Mouse (Mus musculus) liver, embryonic 14.5 days (tissue): ENCODE measurements around the gene Mmp8. TPM values are rescaled to one million over a fixed set of nuclear protein-coding genes. Genes with fewer than 3 reads are reported as not detected.

ENCODE experiments used
- ATAC-seq: fragments of 200-750 bp; cut with Nextera tagmentation; 2 replicates; pipeline ENCODE4 v1.8.0; 2017; ENCODE audit warnings: moderate number of reproducible peaks, mild to moderate bottlenecking, moderate library complexity; ENCODE audit not compliant: insufficient read depth
- DNase-seq, 3 experiments: peaks; one replicate each; pipeline ENCODE4 v3.0.0-alpha.2; 2012 to 2013; ENCODE audit warnings: low read depth in 3 of 3, low spot score in 3 of 3
- H3K27ac ChIP-seq: fragments of 300-500 bp; sonication (generic); 2 replicates; pipeline ENCODE4 v1.5.1; 2014; ENCODE audit warnings: moderate library complexity, mild to moderate bottlenecking, control low read depth, inconsistent platforms
- H3K27me3 ChIP-seq: fragments of 300-500 bp; sonication (generic); 2 replicates; pipeline ENCODE4 v1.6.1; 2014; ENCODE audit warnings: mild to moderate bottlenecking, low read length, moderate library complexity; ENCODE audit not compliant: control insufficient read depth, insufficient read depth
- H3K36me3 ChIP-seq: fragments of 300-500 bp; sonication (generic); replicated peaks from 2 replicates; pipeline ENCODE4 v1.6.1; 2014; ENCODE audit warnings: low read depth; ENCODE audit not compliant: control insufficient read depth, insufficient read depth
- H3K4me1 ChIP-seq, 2 experiments: fragments of 200-500 bp in 1 of 2; fragments of 300-500 bp in 1 of 2; sonication (generic) in 1 of 2; replicated peaks; 2 replicates each; pipeline ENCODE4 v1.6.1; 2012 to 2014; ENCODE audit warnings: antibody characterized with exemption in 1 of 2, inconsistent platforms in 1 of 2, low read length in 1 of 2; ENCODE audit not compliant: control insufficient read depth in 2 of 2, insufficient read depth in 2 of 2
- H3K4me2 ChIP-seq: fragments of 300-500 bp; sonication (generic); 2 replicates; pipeline ENCODE4 v1.6.1; 2014; ENCODE audit warnings: low read depth, mild to moderate bottlenecking, control low read depth, moderate library complexity
- H3K4me3 ChIP-seq, 2 experiments: fragments of 200-500 bp in 1 of 2; fragments of 300-500 bp in 1 of 2; sonication (generic) in 1 of 2; 2 replicates each; pipeline ENCODE4 v1.5.1; 2012 to 2014; ENCODE audit warnings: low read depth in 2 of 2, low read length in 2 of 2, mild to moderate bottlenecking in 2 of 2, control low read depth in 1 of 2, inconsistent platforms in 1 of 2, moderate library complexity in 1 of 2; ENCODE audit not compliant: insufficient read depth in 1 of 2
- H3K9ac ChIP-seq: fragments of 300-500 bp; sonication (generic); replicated peaks from 2 replicates; pipeline ENCODE4 v1.6.1; 2014; ENCODE audit warnings: mild to moderate bottlenecking, control low read depth, moderate library complexity
- H3K9me3 ChIP-seq: fragments of 300-500 bp; sonication (generic); 2 replicates; pipeline ENCODE4 v1.6.1; 2016; ENCODE audit warnings: low read length, mixed read lengths; ENCODE audit not compliant: control insufficient read depth
- CTCF ChIP-seq: IDR thresholded peaks from 2 replicates; pipeline ENCODE4 v1.5.1; 2016; ENCODE audit warnings: antibody characterized with exemption, low read depth, control low read depth
- EP300 ChIP-seq: IDR thresholded peaks from 2 replicates; pipeline ENCODE4 v1.6.1; 2016; ENCODE audit warnings: antibody characterized with exemption, low read depth
- WGBS: fragments of 180-500 bp; shearing (Covaris S2); extraction: QIAGEN DNeasy Blood & Tissue Kit; methylation state at CpG from one replicate; pipeline ENCODE4 v1.1.7; 2014; ENCODE audit not compliant: insufficient replicate concordance; 5-methylcytosine and 5-hydroxymethylcytosine counted together
- polyA plus RNA-seq, 2 experiments: library from polyadenylated mRNA; depleted of rRNA in 1 of 2; stranded (reverse) in 1 of 2; unstranded in 1 of 2; fragments of >200 nt; fragmentation: Nextera tagmentation in 1 of 2; extraction: Ambion mirVana in 1 of 2; gene quantifications; 2 replicates each; pipeline versions ENCODE4 v1.2.1 to v1.2.3; 2012 to 2014

Mmp8 gene
- polyA plus RNA-seq, 2 experiments, result 1.2 to 3.1 TPM

DNA sequence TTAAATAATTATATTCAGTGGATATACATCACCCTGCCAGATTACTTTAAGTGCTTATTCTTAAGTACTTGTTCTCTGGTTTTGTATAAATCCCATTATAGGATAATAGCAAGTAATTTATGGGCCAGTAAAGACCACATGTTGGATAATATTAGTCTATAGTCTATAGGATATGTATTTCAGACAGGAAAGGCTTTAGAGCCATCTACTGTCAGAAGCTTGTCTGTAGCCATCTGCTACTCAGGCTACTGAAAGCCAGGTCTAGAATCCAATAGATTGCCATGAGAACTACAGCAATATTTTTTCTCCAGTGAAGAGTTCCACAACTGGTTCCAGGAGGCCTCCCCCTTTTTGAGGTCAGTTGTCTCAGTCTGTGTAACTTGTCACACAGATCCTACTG lies 15.5 kb upstream of the Mmp8 start:
- TF ChIP-seq CTCF (no peak), EP300 (no peak)
- no peak overlapping the region for H3K4me2 ChIP-seq
- H3K4me1 ChIP-seq, result no peaks in the 10 kb centered on the region
- H3K27me3 ChIP-seq, result no peaks in the 10 kb centered on the region
- H3K9me3 ChIP-seq, result no peaks in the 10 kb centered on the region
- DNase-seq, result no peak
- ATAC-seq, result no peak
- no peak overlapping the region for H3K9ac ChIP-seq
- no peak overlapping the region for H3K4me3 ChIP-seq
- H3K27ac ChIP-seq, result no peak overlapping the region
- no peaks in the 10 kb centered on the region for H3K36me3 ChIP-seq

DNA sequence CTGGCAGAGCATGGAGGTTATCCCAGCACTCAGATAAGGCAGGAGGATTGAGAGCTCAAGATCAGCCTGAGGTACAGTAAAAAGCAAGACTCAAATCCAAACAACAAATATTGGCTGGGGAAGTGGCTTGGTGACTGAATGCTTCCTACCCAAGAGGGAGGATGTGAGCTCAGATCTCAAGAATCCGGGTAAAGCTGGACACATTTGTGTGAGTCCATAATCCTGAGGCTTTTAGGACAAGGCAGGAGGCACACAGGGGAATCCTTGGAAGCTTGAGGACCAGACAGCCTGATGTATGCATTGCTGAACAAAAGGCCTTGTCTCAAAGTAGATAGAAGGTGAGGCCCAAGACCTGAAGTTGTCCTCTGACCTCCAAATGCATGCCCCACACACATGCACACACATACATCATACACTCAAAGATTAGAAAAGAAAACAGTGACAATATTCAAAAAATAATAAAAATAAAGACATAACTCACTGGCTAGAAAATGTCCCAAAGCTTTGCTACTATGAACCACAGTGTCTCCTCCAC lies 13.3 kb upstream of the Mmp8 start:
- Histone ChIP-seq H3K27ac (no peak overlapping the region), H3K27me3 (no peaks in the 10 kb centered on the region), H3K4me3 (no peak overlapping the region), H3K4me2 (no peak overlapping the region), H3K9me3 (no peaks in the 10 kb centered on the region), H3K9ac (no peak overlapping the region), H3K36me3 (no peaks in the 10 kb centered on the region), H3K4me1 (no peaks in the 10 kb centered on the region)
- DNase-seq (no peak), ATAC-seq (no peak)
- 47% methylated on average over 1 of the region's 1 CpGs for WGBS
- no peak for TF ChIP-seq CTCF
- TF ChIP-seq EP300, result no peak

DNA sequence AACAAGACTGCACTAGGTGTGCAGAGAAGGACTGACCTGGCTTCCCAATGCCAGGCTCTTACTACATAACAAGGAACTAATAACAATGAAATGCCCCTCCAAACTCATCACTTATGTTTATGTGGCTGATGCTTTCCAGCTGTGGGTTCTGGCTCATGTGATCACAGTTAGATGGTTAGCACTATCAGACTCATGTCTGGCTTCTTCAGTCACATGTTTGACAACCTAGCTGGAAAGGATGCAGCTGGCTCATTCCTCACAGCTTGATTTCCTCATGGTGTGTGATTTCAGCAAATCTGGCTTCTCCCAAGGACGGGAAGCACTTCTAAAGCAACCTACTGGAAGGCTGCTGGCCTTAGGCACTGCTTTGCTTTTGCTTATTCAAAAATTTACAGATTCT lies 12.8 kb upstream of the Mmp8 start:
- no peak for ATAC-seq
- Histone ChIP-seq H3K4me3 (no peak overlapping the region), H3K36me3 (no peaks in the 10 kb centered on the region), H3K4me1 (no peaks in the 10 kb centered on the region), H3K27me3 (no peaks in the 10 kb centered on the region), H3K27ac (no peak overlapping the region), H3K4me2 (no peak overlapping the region), H3K9ac (no peak overlapping the region), H3K9me3 (no peaks in the 10 kb centered on the region)
- no peak for DNase-seq
- no peak for TF ChIP-seq CTCF
- no peak for TF ChIP-seq EP300
- WGBS, result 31% methylated on average over 1 of the region's 1 CpGs

DNA sequence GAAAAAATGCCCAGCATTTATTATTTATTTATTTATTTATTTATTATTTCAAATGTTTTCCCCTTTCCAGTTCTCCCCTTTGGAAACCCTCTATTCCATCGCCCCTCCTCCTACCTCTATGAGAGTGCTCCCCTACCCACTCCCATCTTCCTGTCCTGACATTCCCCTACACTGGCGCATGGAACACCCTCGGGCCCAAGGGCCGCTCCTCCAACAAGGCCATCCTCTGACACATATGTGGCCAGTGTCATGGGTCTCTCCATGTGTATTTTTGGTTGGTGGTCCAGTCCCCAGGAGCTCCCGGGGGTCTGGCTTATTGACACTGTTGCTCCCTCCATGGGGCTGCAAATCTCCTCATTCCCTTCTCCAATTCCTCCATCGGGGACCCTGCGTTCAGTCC lies 12.3 kb upstream of the Mmp8 start:
- no peaks in the 10 kb centered on the region for H3K4me1 ChIP-seq
- no peak overlapping the region for H3K9ac ChIP-seq
- DNase-seq (no peak), ATAC-seq (no peak)
- no peaks in the 10 kb centered on the region for H3K9me3 ChIP-seq
- H3K4me3 ChIP-seq, result no peak overlapping the region
- no peak overlapping the region for H3K27ac ChIP-seq
- 73% methylated on average over 7 of the region's 7 CpGs for WGBS
- TF ChIP-seq CTCF, result no peak
- H3K27me3 ChIP-seq, result no peaks in the 10 kb centered on the region
- H3K4me2 ChIP-seq, result no peak overlapping the region
- H3K36me3 ChIP-seq, result no peaks in the 10 kb centered on the region

DNA sequence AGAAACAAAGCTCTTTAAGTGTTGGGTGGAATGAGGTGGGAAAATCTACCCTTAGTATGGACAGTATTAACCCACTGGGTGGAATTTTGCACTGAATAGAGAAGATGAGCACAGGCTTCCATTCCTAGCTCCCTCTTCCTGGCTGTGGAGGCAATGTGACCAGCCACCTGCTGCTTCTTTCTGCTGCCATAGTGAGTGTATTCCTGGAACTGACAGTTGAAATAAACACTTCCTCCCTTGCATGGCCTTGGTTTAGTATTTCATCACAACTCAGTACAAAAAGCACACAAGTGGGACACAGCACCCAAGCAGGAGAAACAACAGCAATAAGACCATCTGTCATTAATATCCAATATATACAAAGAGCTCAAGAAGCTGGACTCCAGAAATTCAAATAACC lies 6.3 kb upstream of the Mmp8 start:
- no peak overlapping the region for H3K9ac ChIP-seq
- no peak overlapping the region for H3K4me2 ChIP-seq
- DNase-seq (no peak), ATAC-seq (no peak)
- no peak overlapping the region for H3K27ac ChIP-seq
- no peaks in the 10 kb centered on the region for H3K4me1 ChIP-seq
- no peaks in the 10 kb centered on the region for H3K36me3 ChIP-seq
- H3K9me3 ChIP-seq, result no peaks in the 10 kb centered on the region
- H3K27me3 ChIP-seq, result no peaks in the 10 kb centered on the region
- TF ChIP-seq CTCF (no peak), EP300 (no peak)
- H3K4me3 ChIP-seq, result no peak overlapping the region

DNA sequence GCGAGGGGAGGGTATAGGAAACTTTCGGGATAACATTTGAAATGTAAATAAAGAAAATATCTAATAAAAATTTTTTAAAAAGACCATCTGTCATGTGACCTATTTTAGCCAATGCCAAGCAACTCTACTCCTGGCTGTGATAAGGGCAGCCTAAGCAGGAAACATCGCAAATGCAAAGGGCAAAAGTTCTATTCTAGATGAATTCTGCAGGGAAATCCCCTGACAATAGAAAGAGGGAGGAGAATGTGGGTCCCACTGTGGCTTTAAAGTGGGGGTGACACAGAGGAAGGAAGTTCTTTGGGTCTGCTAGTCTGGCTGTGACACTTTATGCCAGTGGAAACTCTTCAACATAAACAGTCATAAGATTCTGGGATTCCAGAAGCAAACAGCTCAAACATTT lies 4.7 kb upstream of the Mmp8 start:
- H3K4me3 ChIP-seq, result no peak overlapping the region
- ATAC-seq (no peak), DNase-seq (no peak)
- H3K4me2 ChIP-seq, result no peak overlapping the region
- H3K27ac ChIP-seq, result no peak overlapping the region
- no peaks in the 10 kb centered on the region for H3K4me1 ChIP-seq
- no peak overlapping the region for H3K9ac ChIP-seq
- TF ChIP-seq CTCF (no peak), EP300 (no peak)
- H3K36me3 ChIP-seq, result no peaks in the 10 kb centered on the region
- no peaks in the 10 kb centered on the region for H3K27me3 ChIP-seq
- no peaks in the 10 kb centered on the region for H3K9me3 ChIP-seq
- 43% methylated on average over 3 of the region's 3 CpGs for WGBS
